Mouse (Mus musculus): ENCODE measurements around the gene 3110082J24Rik. TPM values are rescaled to one million over a fixed set of nuclear protein-coding genes. Genes with fewer than 3 reads are reported as not detected.

The 3110082J24Rik gene
- polyA plus RNA-seq, 1 experiment from 2014 or later, result 4.0 TPM

- H3K4me3 ChIP-seq, result no peak overlapping the region
- ATAC-seq (ENCODE audit: low FRiP score, low read depth), result no peak
- H3K4me1 ChIP-seq, result no peaks in the 10 kb centered on the region
- H3K36me3 ChIP-seq, result peaks cover 77% of the 10 kb centered on the region
- 96% methylated on average over 11 of the region's 11 CpGs for WGBS
- H3K27me3 ChIP-seq (replicated peaks), result no peaks in the 10 kb centered on the region
- H3K9me3 ChIP-seq, result no peaks in the 10 kb centered on the region
- H3K27ac ChIP-seq, result no peak overlapping the region
- no peak overlapping the region for H3K9ac ChIP-seq
- no peak overlapping the region for H3K4me2 ChIP-seq (replicated peaks)
Observed at GRCm38 (mm10) chr5:30135711-30136231, 29.9 kb upstream of the 3110082J24Rik start.

DNA sequence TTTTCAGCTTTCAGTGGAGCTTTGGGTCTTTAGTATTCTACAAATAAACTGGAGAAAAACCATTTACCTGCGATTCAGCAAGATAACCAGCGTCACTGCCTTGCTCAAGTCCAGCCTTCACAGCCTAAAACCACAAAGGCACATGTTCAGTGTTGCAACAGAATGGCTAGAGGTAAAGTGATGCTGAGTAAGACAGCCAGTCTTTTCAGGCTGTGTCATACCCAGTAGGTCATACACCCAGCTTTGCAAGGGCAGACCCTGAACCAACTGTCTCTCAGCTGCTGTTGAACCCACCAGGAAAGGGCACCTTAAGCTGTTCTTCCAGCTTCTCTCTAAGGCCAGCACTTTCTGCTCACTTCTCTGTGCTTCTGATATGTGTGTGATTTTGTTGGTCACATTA, 26.3 kb upstream of the 3110082J24Rik start:
- Histone ChIP-seq H3K4me1 (no peaks in the 10 kb centered on the region), H3K9ac (no peak overlapping the region), H3K4me2 (replicated peaks) (no peak overlapping the region), H3K27ac (no peak overlapping the region), H3K4me3 (no peak overlapping the region), H3K27me3 (replicated peaks) (no peaks in the 10 kb centered on the region), H3K9me3 (no peaks in the 10 kb centered on the region), H3K36me3 (peaks cover 73% of the 10 kb centered on the region)
- no peak for ATAC-seq (ENCODE audit: low FRiP score, low read depth)
- WGBS, result 97% methylated on average over 2 of the region's 2 CpGs

GRCm38 (mm10) chr5:30131246-30131645, 25.4 kb upstream of the 3110082J24Rik start:
- Histone ChIP-seq H3K9me3 (no peaks in the 10 kb centered on the region), H3K27me3 (replicated peaks) (no peaks in the 10 kb centered on the region), H3K4me3 (no peak overlapping the region), H3K9ac (no peak overlapping the region), H3K4me1 (no peaks in the 10 kb centered on the region), H3K4me2 (replicated peaks) (no peak overlapping the region), H3K36me3 (peaks cover 75% of the 10 kb centered on the region), H3K27ac (no peak overlapping the region)
- 94% methylated on average over 4 of the region's 4 CpGs for WGBS
- ATAC-seq (ENCODE audit: low FRiP score, low read depth), result no peak

DNA sequence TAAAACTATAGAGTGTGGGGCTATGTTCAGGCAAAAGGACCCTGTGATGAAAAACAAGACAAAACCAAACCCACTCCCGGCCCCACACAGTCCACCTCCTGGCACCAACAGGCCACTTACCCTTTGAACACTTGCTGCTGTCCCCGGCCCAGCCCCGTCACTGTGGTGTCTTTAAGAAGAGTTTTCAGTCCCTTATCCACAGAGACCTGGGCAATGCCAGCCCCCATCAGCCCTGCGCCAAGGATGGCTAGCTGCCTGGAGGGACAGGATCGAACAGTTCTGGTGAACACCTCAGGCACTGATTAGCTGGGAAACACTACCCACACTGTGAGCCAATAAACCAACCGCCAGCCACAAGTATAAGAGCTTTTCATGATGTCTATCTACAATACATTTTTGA, 22.8 kb upstream of the 3110082J24Rik start:
- H3K36me3 ChIP-seq, result peaks cover 74% of the 10 kb centered on the region
- WGBS, result 92% methylated on average over 6 of the region's 6 CpGs

DNA sequence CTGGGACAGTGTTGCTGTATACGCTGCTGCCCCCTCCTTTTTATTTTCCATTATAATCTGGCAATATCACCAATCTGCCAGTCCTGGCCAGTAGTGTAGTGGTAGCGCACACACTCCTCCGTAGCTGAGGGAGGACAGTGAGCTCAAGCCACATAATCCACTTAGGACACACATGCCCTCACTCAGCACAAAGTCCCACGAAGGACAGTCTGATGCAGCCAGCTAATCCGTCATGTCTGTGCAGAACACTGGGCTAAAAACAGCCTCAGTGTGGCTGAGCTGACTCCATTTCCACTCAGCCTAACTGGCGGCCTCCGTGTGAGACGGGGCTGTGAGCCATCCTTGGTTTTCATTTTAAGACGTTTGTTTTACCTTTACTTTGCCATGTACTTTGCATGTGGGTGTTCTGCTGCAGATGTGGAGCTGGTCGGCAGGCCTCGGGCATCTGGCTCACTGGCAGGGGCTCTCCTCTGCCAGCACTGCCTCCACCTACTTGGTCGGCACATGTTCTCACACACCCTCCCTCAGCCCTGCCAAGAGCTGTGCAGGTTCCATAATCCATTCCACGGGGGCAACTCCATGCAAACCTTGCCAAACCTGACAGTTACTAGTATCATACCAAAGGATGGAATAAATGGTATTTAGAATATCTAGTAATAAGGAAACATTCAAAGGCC, 22.2 kb upstream of the 3110082J24Rik start:
- Histone ChIP-seq H3K4me2 (replicated peaks) (no peak overlapping the region), H3K9me3 (no peaks in the 10 kb centered on the region), H3K27ac (no peak overlapping the region), H3K36me3 (peaks cover 76% of the 10 kb centered on the region), H3K4me1 (no peaks in the 10 kb centered on the region), H3K9ac (no peak overlapping the region), H3K4me3 (no peak overlapping the region), H3K27me3 (replicated peaks) (no peaks in the 10 kb centered on the region)
- ATAC-seq (ENCODE audit: low FRiP score, low read depth), result no peak
- 96% methylated on average over 13 of the region's 13 CpGs for WGBS

More for the DNA sequence above, 22.8 kb upstream of the 3110082J24Rik start:
- Histone ChIP-seq H3K27ac (no peak overlapping the region), H3K9ac (no peak overlapping the region), H3K27me3 (replicated peaks) (no peaks in the 10 kb centered on the region), H3K4me3 (no peak overlapping the region), H3K4me1 (no peaks in the 10 kb centered on the region), H3K9me3 (no peaks in the 10 kb centered on the region), H3K4me2 (replicated peaks) (no peak overlapping the region)
- ATAC-seq (ENCODE audit: low FRiP score, low read depth), result no peak

DNA sequence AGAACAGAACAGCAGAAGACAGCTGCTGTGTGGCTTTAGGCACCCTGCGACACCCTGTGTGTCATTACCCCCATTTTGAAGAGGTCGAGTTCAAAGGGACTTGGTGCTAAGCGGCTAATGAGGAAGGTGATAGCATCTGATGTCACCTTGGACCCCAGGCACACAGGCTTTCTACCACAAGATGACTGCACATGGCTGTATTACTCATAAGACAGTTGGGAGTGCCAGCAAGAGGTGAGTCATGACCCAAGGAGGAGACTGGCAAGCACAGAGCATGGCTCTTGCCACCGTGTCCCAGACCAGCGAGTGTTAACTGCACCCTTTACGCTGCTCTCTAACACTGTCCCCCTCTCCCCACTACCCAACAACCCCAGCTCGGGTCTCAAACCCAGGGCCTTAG, 20.9 kb upstream of the 3110082J24Rik start:
- 91% methylated on average over 7 of the region's 7 CpGs for WGBS
- Histone ChIP-seq H3K4me3 (no peak overlapping the region), H3K4me2 (replicated peaks) (no peak overlapping the region), H3K9ac (no peak overlapping the region), H3K36me3 (peaks cover 77% of the 10 kb centered on the region), H3K4me1 (no peaks in the 10 kb centered on the region), H3K9me3 (no peaks in the 10 kb centered on the region), H3K27me3 (replicated peaks) (no peaks in the 10 kb centered on the region), H3K27ac (no peak overlapping the region)
- no peak for ATAC-seq (ENCODE audit: low FRiP score, low read depth)

- ATAC-seq (ENCODE audit: low FRiP score, low read depth), result no peak
- Histone ChIP-seq H3K4me1 (no peaks in the 10 kb centered on the region), H3K9ac (no peak overlapping the region), H3K36me3 (peaks cover 82% of the 10 kb centered on the region), H3K4me2 (replicated peaks) (no peak overlapping the region), H3K27me3 (replicated peaks) (no peaks in the 10 kb centered on the region), H3K4me3 (no peak overlapping the region), H3K27ac (no peak overlapping the region), H3K9me3 (no peaks in the 10 kb centered on the region)
- WGBS, result 54% methylated on average over 5 of the region's 5 CpGs
Observed at GRCm38 (mm10) chr5:30125587-30125986, 19.7 kb upstream of the 3110082J24Rik start.

DNA sequence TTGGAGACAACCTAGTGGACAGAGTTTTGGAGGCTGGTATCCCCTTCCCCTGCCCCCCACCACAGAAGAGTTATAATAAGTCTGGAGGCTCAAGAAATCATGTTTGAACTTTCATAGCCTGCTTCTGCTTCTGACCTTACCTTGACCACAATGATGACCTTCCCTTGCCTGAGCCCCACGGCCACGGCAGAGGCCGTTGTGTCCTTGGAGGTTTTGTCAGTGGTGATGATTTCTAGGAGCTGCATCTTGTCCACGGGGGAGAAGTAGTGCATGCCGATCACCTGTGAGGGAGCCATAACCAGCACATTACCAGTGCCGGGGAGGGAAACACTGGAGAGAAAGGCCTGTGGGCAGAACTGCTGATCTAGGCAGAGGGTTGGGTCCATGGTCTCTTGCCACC, 16.6 kb upstream of the 3110082J24Rik start:
- H3K27me3 ChIP-seq (replicated peaks), result no peaks in the 10 kb centered on the region
- no peak overlapping the region for H3K4me2 ChIP-seq (replicated peaks)
- no peaks in the 10 kb centered on the region for H3K4me1 ChIP-seq
- no peak overlapping the region for H3K4me3 ChIP-seq
- H3K9me3 ChIP-seq, result no peaks in the 10 kb centered on the region
- peaks cover 90% of the 10 kb centered on the region for H3K36me3 ChIP-seq
- no peak for ATAC-seq (ENCODE audit: low FRiP score, low read depth)
- no peak overlapping the region for H3K27ac ChIP-seq
- no peak overlapping the region for H3K9ac ChIP-seq
- 94% methylated on average over 6 of the region's 6 CpGs for WGBS

GRCm38 (mm10) chr5:30120106-30120505, 14.2 kb upstream of the 3110082J24Rik start:
- Histone ChIP-seq H3K27ac (no peak overlapping the region), H3K4me3 (no peak overlapping the region), H3K4me1 (no peaks in the 10 kb centered on the region), H3K9me3 (no peaks in the 10 kb centered on the region), H3K27me3 (replicated peaks) (peaks cover under 1% of the 10 kb centered on the region; the same call in 1 of the 2 replicates), H3K9ac (no peak overlapping the region), H3K4me2 (replicated peaks) (no peak overlapping the region), H3K36me3 (peaks cover 97% of the 10 kb centered on the region)
- ATAC-seq (ENCODE audit: low FRiP score, low read depth), result no peak
- 93% methylated on average over 7 of the region's 7 CpGs for WGBS

DNA sequence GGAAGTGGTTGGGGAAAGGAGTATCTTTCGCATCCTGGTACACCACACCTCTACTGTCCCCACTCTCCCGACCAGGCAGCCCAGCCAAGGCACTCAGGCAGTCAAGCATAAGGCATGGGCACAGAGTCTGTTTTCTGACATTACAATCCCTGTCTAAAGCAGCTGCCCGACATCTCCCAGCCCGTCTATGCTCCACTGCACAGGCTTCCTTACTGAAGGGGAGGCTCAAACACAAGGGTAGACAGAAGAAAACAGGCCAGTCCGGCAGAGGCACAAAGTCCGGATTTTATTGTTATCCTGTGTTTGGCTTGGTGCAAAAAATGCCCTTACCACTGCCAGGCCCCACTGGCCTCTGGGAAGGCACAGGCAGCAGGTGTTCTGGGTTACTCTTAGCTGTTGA, 13.3 kb upstream of the 3110082J24Rik start:
- no peak overlapping the region for H3K4me2 ChIP-seq (replicated peaks)
- no peak for ATAC-seq (ENCODE audit: low FRiP score, low read depth)
- H3K9me3 ChIP-seq, result no peaks in the 10 kb centered on the region
- H3K4me3 ChIP-seq, result no peak overlapping the region
- no peak overlapping the region for H3K27ac ChIP-seq
- peaks cover 97% of the 10 kb centered on the region for H3K36me3 ChIP-seq
- H3K4me1 ChIP-seq, result peaks cover 8% of the 10 kb centered on the region
- H3K9ac ChIP-seq, result no peak overlapping the region
- peaks cover 7% of the 10 kb centered on the region; the same call in 1 of the 2 replicates for H3K27me3 ChIP-seq (replicated peaks)
- WGBS, result 91% methylated on average over 6 of the region's 6 CpGs

DNA sequence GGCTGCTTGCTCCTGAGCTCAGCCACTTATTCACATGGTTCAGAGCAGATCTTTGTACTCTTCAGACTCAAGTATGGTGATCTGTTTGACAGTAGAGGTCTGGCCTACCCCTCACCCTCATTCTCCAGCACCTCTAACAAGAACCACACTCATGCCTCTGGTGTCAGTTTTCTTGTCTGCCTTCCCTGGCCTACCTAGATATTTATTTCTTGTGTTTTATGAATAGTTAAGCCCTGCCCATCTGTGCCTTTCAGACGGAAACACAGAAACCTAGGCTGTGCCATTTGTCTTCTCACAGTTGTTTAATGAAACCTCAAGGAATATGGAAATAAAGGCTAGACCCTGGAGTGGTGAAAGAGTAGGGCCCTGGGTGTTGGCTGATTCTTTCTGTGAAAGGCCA, 12.1 kb upstream of the 3110082J24Rik start:
- 88% methylated on average over 1 of the region's 1 CpGs for WGBS
- peaks cover 94% of the 10 kb centered on the region for H3K36me3 ChIP-seq
- no peak for ATAC-seq (ENCODE audit: low FRiP score, low read depth)
- H3K27ac ChIP-seq, result no peak overlapping the region
- no peak overlapping the region for H3K9ac ChIP-seq
- no peak overlapping the region for H3K4me2 ChIP-seq (replicated peaks)
- peaks cover 18% of the 10 kb centered on the region for H3K27me3 ChIP-seq (replicated peaks)
- H3K4me1 ChIP-seq, result peaks cover 16% of the 10 kb centered on the region
- no peak overlapping the region for H3K4me3 ChIP-seq
- H3K9me3 ChIP-seq, result no peaks in the 10 kb centered on the region

GRCm38 (mm10) chr5:30115718-30116117, 9.8 kb upstream of the 3110082J24Rik start:
- ATAC-seq (ENCODE audit: low FRiP score, low read depth), result no peak
- Histone ChIP-seq H3K4me3 (no peak overlapping the region), H3K4me2 (replicated peaks) (no peak overlapping the region), H3K9me3 (no peaks in the 10 kb centered on the region), H3K36me3 (peaks cover 78% of the 10 kb centered on the region), H3K9ac (no peak overlapping the region), H3K27me3 (replicated peaks) (peaks cover 34% of the 10 kb centered on the region), H3K4me1 (peaks cover 30% of the 10 kb centered on the region), H3K27ac (no peak overlapping the region)
- 20% methylated on average over 10 of the region's 10 CpGs for WGBS

- Histone ChIP-seq H3K27me3 (replicated peaks) (peaks cover 34% of the 10 kb centered on the region), H3K9me3 (no peaks in the 10 kb centered on the region), H3K4me3 (peak overlapping the region; percentile 44), H3K27ac (no peak overlapping the region), H3K4me2 (replicated peaks) (peak overlapping the region; percentile 82), H3K4me1 (peaks cover 40% of the 10 kb centered on the region), H3K36me3 (peaks cover 69% of the 10 kb centered on the region), H3K9ac (peak overlapping the region; percentile 55)
- WGBS, result 2% methylated on average over 28 of the region's 28 CpGs
- peak; percentile 4; the same call in 1 of the 2 replicates for ATAC-seq (ENCODE audit: low FRiP score, low read depth)
Observed at GRCm38 (mm10) chr5:30114761-30115140, 8.9 kb upstream of the 3110082J24Rik start.
